Mouse (Mus musculus) cerebellum, adult 11-12 months (tissue): ENCODE measurements around the gene Zdhhc6.

Source experiments
- DNase-seq: peaks from one replicate; pipeline ENCODE4 v3.0.0; 2022

The Zdhhc6 gene

GRCm38 (mm10) chr19:55299378-55299777 lies 16.5 kb downstream of the Zdhhc6 start:
- no peak for DNase-seq

- no peak for DNase-seq
These were observed 17.9 kb downstream of the Zdhhc6 start for GRCm38 (mm10) chr19:55297961-55298360.

DNA sequence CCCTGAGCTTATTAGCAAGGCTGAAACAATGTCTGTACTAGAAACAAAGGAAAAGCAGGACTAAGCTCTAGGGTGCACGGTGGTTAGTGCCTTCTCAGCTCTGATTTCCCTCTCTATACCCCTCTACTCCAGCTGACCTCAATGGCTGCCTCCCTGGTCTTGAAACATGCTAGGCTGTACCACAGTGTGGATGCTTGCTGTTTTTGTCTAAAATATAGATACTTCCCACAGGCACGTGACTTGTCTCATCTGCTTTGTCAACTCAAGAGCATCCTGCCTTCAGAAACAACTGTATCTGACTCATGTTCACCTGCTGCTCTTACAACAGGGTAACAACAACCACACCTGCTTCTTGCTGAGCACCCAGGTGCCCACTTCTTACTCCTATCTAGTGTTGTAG lies 18.3 kb downstream of the Zdhhc6 start:
- DNase-seq, result no peak

DNA sequence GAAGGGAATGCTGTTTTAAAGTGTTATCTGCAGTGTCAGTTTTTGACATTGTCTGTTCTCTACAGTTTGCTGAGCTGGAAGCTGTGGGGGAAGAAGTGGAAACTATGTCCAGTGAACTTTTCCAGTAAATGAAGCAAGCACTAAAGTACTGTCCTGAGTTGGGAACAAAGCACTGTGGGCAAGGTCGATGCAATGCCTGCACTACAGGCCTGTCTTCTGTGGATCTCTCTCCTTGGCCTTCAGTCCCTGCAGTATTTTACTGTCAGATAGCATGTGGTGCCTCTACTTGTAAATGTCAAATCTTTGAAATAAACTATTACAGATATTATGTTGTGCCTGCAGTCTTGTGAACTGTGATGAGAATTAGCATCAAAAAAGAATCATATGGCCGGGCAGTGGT lies 19.5 kb downstream of the Zdhhc6 start:
- DNase-seq, result no peak

- DNase-seq, result no peak
These were observed 20.3 kb downstream of the Zdhhc6 start for GRCm38 (mm10) chr19:55295556-55295955.

- DNase-seq, result no peak
These were observed 20.8 kb downstream of the Zdhhc6 start for GRCm38 (mm10) chr19:55295075-55295474.

- DNase-seq, result no peak
These were observed 22.7 kb downstream of the Zdhhc6 start for GRCm38 (mm10) chr19:55293175-55293574.

DNA sequence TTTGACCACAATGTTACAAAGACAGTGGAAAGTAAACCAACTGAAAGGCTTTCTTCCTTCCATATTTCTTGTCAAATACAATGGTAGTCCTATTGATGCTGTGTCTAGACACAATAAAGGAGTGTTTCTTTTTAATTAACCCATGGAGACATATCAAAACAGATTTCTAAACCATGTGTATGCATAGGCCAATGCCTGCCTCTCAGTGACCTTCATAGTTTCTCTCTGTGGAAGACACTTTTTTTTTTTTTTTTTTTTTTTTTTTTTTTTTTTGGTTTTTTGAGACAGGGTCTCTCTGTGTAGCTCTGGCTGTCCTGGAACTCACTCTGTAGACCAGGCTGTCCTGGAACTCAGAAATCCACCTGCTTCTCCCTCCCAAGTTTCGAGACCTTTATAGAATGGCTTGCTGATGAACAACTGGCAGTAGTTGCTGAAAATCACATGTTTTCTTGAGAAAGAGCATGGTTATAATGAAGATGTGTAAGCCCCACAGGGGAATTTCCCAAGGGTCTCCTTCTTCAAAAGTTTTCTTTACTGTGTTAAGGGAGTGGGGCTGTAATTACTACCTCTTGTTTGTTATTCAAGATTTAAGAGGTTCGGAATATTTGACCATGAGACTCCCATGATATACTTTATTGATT lies 23.5 kb downstream of the Zdhhc6 start:
- no peak for DNase-seq

- DNase-seq, result no peak
These were observed 25.1 kb downstream of the Zdhhc6 start for GRCm38 (mm10) chr19:55290621-55291270.

DNA sequence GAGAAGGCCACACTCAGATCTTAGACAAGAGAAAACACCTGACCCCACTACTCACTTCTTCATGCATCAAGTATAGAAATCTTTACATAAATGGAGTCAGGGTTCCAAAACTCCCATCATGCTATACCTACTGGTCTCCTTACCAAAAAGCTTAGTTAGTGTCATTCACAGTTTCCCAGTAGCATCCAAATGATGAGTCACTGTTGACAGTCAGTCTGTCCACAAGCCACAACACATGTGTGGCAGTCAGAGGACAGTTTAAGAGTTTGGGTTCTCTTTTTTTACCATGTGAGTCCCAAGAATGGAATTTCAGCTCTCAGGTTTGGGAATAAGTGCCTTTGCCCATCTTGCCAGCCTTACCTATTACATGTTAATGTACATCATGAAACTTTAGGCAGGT lies 26.9 kb downstream of the Zdhhc6 start:
- no peak for DNase-seq

- no peak for DNase-seq
These were observed 29.8 kb downstream of the Zdhhc6 start for GRCm38 (mm10) chr19:55286034-55286433.

DNA sequence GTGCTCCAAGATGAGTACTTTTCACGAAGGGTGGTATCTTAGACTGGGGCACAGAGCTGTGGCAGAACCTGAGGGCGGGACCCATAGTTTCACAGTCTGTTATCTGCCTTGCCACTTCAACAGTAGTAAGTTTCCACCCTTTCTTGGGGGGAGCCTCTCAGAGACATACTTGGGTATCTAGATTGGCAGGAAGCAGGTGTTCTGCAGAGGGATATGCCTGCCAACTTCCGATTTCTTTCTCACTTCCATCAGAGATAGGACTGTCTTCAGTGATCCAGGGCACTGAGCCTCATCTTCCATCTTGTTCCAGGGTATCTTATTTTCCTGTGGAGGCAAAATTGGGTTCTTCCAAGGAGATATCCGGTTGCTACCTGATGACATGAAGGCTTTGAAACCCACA lies 31.7 kb downstream of the Zdhhc6 start:
- DNase-seq, result no peak

DNA sequence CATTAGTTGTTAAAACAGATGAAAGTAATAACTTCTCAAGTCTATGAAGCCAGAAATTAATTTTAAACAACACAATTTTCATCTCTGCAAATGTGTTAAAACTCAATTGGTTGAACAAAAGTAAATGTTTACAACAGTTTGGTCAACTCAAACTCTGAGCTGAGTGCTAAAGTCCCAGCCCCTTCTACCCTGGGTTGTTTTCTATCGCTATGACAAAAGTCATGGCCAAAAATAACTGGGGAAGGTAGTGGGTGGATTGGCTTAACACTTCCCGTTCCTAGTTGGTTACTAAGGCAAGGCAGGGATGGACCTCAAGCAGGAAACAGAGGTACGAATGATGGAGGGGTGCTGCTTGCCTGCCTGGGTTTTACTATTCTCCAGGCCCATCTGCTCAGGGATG lies 39.1 kb downstream of the Zdhhc6 start:
- no peak for DNase-seq

DNA sequence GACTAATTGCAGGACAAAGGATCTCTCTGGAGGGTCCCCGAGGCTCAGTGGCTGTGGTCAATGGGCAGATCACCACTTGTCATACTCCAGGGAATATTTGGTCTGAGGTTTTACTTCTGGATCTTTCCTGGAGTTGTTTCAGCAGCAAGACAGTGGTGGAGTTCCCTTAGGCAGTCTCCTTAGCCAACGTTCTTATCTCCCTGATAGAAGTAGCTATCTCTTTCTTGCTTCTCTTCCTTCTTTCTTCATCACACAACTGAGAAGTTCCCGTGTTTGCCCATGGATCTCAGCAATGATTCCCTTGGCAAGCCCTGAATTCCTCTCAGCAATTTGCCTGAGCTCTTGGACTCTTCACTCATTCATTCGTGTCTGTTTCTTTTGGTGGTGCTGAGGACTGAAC lies 39.7 kb downstream of the Zdhhc6 start:
- no peak for DNase-seq

GRCm38 (mm10) chr19:55273340-55273739 lies 42.5 kb downstream of the Zdhhc6 start:
- DNase-seq, result no peak

DNA sequence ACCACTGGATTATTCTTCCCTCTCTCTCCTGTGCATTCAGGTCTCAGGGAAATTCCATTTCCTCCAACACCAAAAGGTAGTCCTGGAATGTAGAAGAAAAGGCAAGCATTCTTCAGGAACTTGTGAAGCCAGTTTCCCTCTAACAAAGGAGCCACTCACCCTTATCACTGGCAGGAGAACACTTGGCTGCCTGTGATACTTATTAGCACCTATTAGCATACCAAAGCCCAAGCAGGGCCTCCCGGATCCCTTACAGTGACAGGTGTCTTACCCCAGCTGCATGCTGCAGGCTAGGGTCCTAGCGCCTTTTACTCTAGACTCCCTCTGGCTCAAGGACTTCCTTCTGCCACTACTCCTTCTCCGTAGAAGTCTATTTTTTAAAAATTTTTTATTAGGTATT lies 44.4 kb downstream of the Zdhhc6 start:
- DNase-seq, result no peak

GRCm38 (mm10) chr19:55269051-55269450 lies 46.8 kb downstream of the Zdhhc6 start:
- no peak for DNase-seq

DNA sequence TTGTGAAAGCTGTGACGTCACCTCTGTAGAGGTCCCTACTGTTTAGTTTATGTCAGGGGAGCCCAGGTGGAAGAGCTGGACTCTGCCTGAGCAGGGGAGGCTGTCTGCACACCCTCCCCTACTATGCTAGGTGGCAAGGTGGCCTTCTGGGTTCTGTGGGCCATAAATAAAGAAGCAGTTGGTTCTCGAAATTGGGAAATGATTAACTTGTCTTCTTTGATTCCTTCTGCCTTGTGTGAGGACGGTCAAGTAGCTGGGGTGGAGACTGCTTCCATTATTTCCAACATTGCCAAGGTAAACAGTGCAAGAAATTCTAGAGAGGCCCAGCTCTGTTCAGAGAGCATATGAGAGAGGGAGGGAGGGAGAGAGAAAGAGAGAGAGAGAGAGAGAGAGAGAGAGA lies 47.7 kb downstream of the Zdhhc6 start:
- DNase-seq, result no peak

- DNase-seq, result no peak
These were observed 49.0 kb downstream of the Zdhhc6 start for GRCm38 (mm10) chr19:55266786-55267185.

DNA sequence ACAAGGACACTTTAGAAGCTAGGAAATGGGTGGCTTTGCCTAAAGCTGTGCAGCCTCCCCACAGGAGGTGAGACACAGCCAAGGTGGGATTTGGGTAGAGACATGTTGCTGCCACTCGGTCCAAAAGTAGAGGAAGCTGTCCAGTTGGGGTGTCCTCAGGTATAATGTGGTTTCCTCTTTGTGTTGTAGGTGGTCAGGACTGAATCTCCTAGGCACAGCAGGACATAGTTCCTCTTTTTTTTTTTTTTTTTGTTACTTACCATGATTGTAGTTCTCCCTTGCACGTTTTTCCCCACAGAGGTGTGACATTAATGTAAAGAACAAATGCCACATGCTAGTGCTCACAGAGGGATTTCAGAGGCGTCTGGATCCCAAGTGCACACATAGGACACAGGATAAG lies 50.6 kb downstream of the Zdhhc6 start:
- DNase-seq, result no peak

DNA sequence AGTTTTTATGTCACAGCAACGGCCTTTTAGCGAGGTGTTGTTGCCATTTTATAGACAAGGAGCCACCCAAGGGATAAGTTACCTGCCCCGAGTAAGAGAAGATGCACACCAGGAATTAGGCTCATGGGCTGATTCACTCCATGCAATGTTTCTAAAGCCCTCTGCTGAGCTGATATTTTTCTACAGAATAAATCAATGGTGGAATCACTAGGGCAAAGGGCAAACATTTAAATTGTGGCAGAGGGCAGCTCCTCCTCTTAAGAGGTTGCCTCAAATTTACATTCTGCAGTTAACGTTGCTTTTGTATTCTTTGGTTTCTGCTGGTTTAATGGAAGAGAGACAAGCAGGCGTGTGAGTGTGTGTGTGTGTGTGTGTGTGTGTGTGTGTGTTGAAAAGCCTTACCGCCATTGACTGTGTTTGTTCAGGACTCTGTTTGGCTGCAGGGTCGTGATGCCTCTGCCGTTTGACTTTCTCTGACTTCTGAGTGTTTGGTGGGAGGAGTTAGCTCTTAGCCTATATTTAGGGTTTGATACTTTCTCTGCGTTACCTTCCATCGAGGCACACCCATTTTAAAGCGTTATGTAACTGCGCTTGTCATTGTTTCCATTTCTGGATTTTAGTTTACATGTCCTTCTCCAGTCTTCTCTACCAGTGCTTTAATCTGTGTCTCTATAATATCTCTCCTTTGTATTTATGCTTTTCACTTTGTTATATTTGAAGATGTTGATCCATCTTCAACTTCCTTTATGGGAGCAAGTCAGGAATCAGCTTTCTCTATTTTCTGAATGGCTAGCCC lies 55.2 kb downstream of the Zdhhc6 start:
- no peak for DNase-seq

- DNase-seq, result no peak
These were observed 57.3 kb downstream of the Zdhhc6 start for GRCm38 (mm10) chr19:55258514-55258913.

GRCm38 (mm10) chr19:55257656-55258375 lies 58.0 kb downstream of the Zdhhc6 start:
- no peak for DNase-seq

DNA sequence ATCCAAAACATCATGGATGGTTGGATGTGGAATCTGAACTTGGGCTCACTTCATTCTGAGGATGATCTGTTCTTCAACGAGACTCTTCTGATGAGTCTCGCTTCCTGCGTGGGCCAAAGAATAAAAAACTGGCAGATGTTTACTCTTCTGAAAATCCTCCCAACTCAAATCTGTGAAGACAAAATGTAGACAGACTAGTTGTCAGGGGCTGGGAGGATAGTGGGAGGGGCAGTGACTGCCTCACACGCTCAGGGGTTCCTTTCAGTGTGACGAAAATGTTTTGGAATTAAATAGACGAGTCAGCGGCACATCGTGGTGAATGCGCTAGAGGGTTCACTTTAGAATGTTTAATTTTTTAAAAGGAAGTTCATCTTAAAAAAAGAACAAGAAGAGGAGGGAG lies 59.7 kb downstream of the Zdhhc6 start:
- DNase-seq, result no peak
